Mouse (Mus musculus) heart, embryonic 15.5 days (tissue): ENCODE results near the gene Dapk3. TPM values are rescaled to one million over a fixed set of nuclear protein-coding genes. Genes with fewer than 3 reads are reported as not detected.
"Not testable (repeated sequence)": the region's sequence is repeated elsewhere in the genome, so short reads cannot be mapped to it uniquely, and the experiment has no call there.

ENCODE experiments used
- ATAC-seq: fragments of 200-750 bp; cut with Nextera tagmentation; replicated peaks from 2 replicates; pipeline ENCODE4 v1.8.0; 2017; ENCODE audit warnings: low read depth, moderate TSS enrichment; ENCODE audit not compliant: insufficient number of reproducible peaks, insufficient read depth, low FRiP score
- H3K27ac ChIP-seq: fragments of 300-500 bp; sonication (generic); 2 replicates; pipeline ENCODE4 v1.5.1; 2015; ENCODE audit warnings: mild to moderate bottlenecking, inconsistent platforms
- H3K27me3 ChIP-seq: fragments of 300-500 bp; sonication (generic); 2 replicates; pipeline ENCODE4 v1.6.1; 2015; ENCODE audit warnings: inconsistent platforms
- H3K36me3 ChIP-seq: fragments of 300-500 bp; sonication (generic); 2 replicates; pipeline ENCODE4 v1.6.1; 2015; ENCODE audit warnings: mild to moderate bottlenecking, inconsistent platforms
- H3K4me1 ChIP-seq: fragments of 300-500 bp; sonication (generic); replicated peaks from 2 replicates; pipeline ENCODE4 v1.6.1; 2015; ENCODE audit warnings: inconsistent platforms
- H3K4me2 ChIP-seq: fragments of 300-500 bp; sonication (generic); 2 replicates; pipeline ENCODE4 v1.6.1; 2015; ENCODE audit warnings: inconsistent platforms, mild to moderate bottlenecking, moderate library complexity
- H3K4me3 ChIP-seq: fragments of 300-500 bp; sonication (generic); 2 replicates; pipeline ENCODE4 v1.5.1; 2015; ENCODE audit warnings: mild to moderate bottlenecking, inconsistent platforms
- H3K9ac ChIP-seq: fragments of 300-500 bp; sonication (generic); 2 replicates; pipeline ENCODE4 v1.6.1; 2015; ENCODE audit warnings: mild to moderate bottlenecking, inconsistent platforms
- H3K9me3 ChIP-seq: fragments of 300-500 bp; sonication (generic); replicated peaks from 2 replicates; pipeline ENCODE4 v1.6.1; 2016; ENCODE audit warnings: inconsistent platforms
- WGBS: fragments of 180-500 bp; shearing (Covaris S2); methylation state at CpG from one replicate; pipeline ENCODE4 v1.1.7; 2015; ENCODE audit warnings: mixed read lengths; 5-methylcytosine and 5-hydroxymethylcytosine counted together
- polyA plus RNA-seq: library from polyadenylated mRNA; unstranded; fragments of >200 nt; fragmentation: Nextera tagmentation; extraction: Ambion mirVana; gene quantifications from 2 replicates; pipeline ENCODE4 v1.2.1, GENCODE M21; 2015

The Dapk3 gene
- polyA plus RNA-seq, 1 experiment from 2014 or later, result 38.4 TPM

DNA sequence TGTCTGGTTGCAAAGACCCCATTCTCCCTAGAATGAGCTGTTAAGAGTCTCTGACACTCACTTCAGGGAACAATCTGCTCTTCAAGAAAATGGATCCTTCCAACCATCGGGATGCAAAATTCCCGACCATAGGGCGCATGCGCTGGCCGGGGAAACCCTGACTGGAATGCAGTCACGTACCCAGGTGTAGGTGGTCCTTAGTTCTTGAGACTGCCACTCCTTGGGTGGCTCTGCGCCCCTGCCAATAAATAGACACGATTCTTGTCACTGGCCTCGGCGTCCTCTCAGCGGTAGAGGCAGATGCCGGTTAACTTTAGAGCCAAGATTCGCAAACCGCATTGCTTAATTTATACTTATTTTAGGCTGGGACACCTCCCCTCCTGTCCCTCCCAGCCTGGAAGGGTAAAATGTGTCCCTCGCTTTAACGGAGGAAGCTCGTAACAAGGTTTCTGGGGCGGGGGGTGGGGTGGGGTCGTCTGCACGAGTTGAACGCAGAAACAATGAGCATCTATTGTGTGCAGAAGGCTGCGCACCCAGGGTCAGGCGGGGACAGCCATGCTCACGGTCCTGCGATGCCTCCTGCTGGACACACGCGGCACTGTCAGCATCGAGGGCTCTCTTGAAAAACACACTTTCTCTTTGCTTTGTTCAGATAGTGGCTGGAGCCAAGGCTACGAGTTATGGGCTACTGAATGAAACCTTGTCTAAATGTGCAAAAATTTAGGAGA is 8.0 kb upstream of the Dapk3 start:
- 4% methylated on average over 29 of the region's 29 CpGs for WGBS
- Histone ChIP-seq H3K9ac (no peak overlapping the region), H3K36me3 (peaks cover 24% of the 10 kb centered on the region), H3K27ac (peak overlapping the region; percentile 91), H3K27me3 (no peaks in the 10 kb centered on the region), H3K4me2 (peak overlapping the region; percentile 63), H3K4me1 (peaks cover 57% of the 10 kb centered on the region), H3K9me3 (no peaks in the 10 kb centered on the region), H3K4me3 (peak overlapping the region; percentile 36)
- ATAC-seq, result peak; percentile 29; the same call in 1 of the 2 replicates

DNA sequence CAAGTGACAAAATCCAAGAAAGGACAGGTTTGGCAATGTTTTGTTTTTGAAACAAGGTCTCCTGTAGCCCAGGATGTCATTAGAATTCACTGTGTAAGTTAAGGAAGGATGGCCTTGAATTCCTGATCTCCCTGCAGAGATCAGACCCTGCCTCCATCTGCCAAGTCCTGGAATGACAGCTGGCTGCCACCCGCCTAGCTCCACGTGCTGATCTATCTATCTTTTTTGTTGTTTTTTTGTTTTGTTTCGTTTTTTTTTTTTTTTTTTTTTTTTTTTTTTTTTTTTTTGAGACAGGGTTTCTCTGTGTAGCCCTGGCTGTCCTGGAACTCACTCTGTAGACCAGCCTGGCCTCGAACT is 7.5 kb upstream of the Dapk3 start:
- H3K9ac ChIP-seq, result not testable (repeated sequence)
- H3K4me3 ChIP-seq, result peak overlapping the region; percentile 36

DNA sequence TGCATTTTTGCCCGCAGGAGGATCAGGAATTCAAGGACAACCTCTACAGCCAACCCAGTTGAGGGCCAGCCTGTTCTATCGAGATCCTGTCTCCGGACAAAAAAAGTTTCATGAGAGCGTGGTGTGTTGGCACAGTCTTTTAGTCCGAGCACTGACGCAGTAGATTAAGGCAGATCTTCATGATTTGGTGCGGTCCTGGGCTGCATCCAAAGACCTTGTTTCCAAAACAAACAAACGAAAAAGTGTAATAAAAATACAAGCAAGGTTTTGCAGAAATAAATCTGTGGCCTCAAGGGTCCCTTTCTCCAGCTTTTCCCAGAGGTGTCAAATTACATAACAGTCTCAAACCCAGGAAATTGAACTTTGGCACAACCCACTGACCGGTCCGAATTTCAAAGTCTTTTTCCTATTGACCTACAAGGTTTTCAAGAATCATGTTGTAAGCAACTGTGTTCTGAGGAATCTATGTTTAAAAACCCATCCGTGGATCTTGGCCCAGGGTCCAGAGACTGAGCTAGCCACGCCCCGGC is 6.8 kb upstream of the Dapk3 start:
- Histone ChIP-seq H3K27me3 (no peaks in the 10 kb centered on the region), H3K4me1 (peaks cover 67% of the 10 kb centered on the region), H3K27ac (peak overlapping the region; percentile 91), H3K9me3 (no peaks in the 10 kb centered on the region), H3K36me3 (peaks cover 36% of the 10 kb centered on the region), H3K9ac (peak overlapping the region; percentile 39; the same call in 1 of the 2 replicates), H3K4me3 (peak overlapping the region; percentile 95), H3K4me2 (peak overlapping the region; percentile 84)
- peak; percentile 2; the same call in 1 of the 2 replicates for ATAC-seq
- WGBS, result 4% methylated on average over 13 of the region's 13 CpGs

More for the DNA sequence above, 7.5 kb upstream of the Dapk3 start:
- H3K27ac ChIP-seq, result peak overlapping the region; percentile 91
- ATAC-seq, H3K27me3 ChIP-seq, H3K9me3 ChIP-seq: not testable (repeated sequence)
- H3K4me1 ChIP-seq, result peaks cover 62% of the 10 kb centered on the region
- 14% methylated on average over 4 of the region's 4 CpGs for WGBS
- peak overlapping the region; percentile 63 for H3K4me2 ChIP-seq
- peaks cover 29% of the 10 kb centered on the region for H3K36me3 ChIP-seq

- peak within 1 kb of the TSS; percentile 95 for H3K4me3 ChIP-seq
- WGBS, result under 1% methylated on average over 77 of the region's 77 CpGs
These were observed 6.1 kb upstream of the Dapk3 start, which contains the start of gene Eef2 for GRCm38 (mm10) chr10:81176466-81177271. Gene Eef2, plus strand, starts transcription at chr10:81176631.

DNA sequence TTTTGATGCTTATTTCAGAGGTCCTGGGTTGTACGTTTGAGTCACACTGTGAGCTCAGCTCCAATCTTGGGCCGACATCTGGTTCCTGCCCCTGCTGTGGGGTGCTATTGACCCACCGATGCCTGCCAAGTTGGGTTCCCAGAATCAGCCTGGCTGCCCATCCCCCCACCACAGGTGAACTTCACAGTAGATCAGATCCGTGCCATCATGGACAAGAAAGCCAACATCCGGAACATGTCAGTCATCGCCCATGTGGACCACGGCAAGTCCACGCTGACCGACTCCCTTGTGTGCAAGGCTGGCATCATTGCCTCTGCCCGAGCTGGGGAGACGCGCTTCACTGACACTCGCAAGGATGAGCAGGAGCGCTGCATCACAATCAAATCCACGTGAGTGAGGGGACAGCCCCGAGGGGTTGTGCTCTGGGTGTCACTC is 5.3 kb upstream of the Dapk3 start:
- H3K4me2 ChIP-seq, result peak overlapping the region; percentile 84
- H3K9me3 ChIP-seq, result no peaks in the 10 kb centered on the region
- no peak for ATAC-seq
- H3K9ac ChIP-seq, result peak overlapping the region; percentile 97
- H3K27ac ChIP-seq, result peak overlapping the region; percentile 91
- peaks cover 50% of the 10 kb centered on the region for H3K36me3 ChIP-seq
- H3K4me3 ChIP-seq, result peak overlapping the region; percentile 95
- no peaks in the 10 kb centered on the region for H3K27me3 ChIP-seq
- 6% methylated on average over 16 of the region's 16 CpGs for WGBS
- H3K4me1 ChIP-seq, result peaks cover 81% of the 10 kb centered on the region

More at GRCm38 (mm10) chr10:81176466-81177271, 6.1 kb upstream of the Dapk3 start, which contains the start of gene Eef2:
- H3K4me2 ChIP-seq, result peak within 1 kb of the TSS; percentile 84
- peaks cover 43% of the 10 kb centered on the region for H3K36me3 ChIP-seq
- peak; percentile 80 for ATAC-seq
- H3K27me3 ChIP-seq, result no peaks in the 10 kb centered on the region
- H3K27ac ChIP-seq, result peak within 1 kb of the TSS; percentile 91
- H3K9ac ChIP-seq, result peak within 1 kb of the TSS; percentile 97
- no peaks in the 10 kb centered on the region for H3K9me3 ChIP-seq
- H3K4me1 ChIP-seq, result peaks cover 74% of the 10 kb centered on the region

GRCm38 (mm10) chr10:81177958-81178712 is 4.7 kb upstream of the Dapk3 start:
- Histone ChIP-seq H3K4me2 (peak overlapping the region; percentile 84), H3K9me3 (no peaks in the 10 kb centered on the region), H3K27me3 (no peaks in the 10 kb centered on the region), H3K27ac (peak overlapping the region; percentile 91), H3K9ac (peak overlapping the region; percentile 97), H3K4me1 (peaks cover 77% of the 10 kb centered on the region), H3K36me3 (peaks cover 50% of the 10 kb centered on the region), H3K4me3 (peak overlapping the region; percentile 95)
- 52% methylated on average over 14 of the region's 14 CpGs for WGBS
- no peak for ATAC-seq

DNA sequence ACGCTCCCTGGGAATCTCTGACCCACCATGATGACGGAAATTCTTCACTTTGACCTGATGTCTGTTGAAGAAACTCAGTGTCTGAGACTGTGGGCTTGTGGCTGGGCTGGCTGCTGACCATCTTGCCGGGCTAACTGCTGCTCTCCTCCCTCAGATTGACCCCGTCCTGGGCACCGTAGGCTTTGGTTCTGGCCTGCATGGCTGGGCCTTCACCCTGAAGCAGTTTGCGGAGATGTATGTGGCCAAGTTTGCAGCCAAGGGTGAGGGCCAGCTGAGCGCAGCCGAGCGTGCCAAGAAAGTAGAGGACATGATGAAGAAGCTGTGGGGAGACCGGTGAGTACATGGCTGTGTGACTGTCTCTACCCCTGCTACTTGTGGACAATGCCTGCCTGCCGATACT is 3.9 kb upstream of the Dapk3 start:
- H3K36me3 ChIP-seq, result peaks cover 52% of the 10 kb centered on the region
- H3K4me3 ChIP-seq, result peak overlapping the region; percentile 95; the same call in 1 of the 2 replicates
- no peaks in the 10 kb centered on the region for H3K27me3 ChIP-seq
- H3K4me1 ChIP-seq, result peaks cover 75% of the 10 kb centered on the region
- no peak for ATAC-seq
- peak overlapping the region; percentile 14; the same call in 1 of the 2 replicates for H3K27ac ChIP-seq
- 90% methylated on average over 11 of the region's 11 CpGs for WGBS
- H3K9ac ChIP-seq, result no peak overlapping the region
- H3K9me3 ChIP-seq, result no peaks in the 10 kb centered on the region
- H3K4me2 ChIP-seq, result no peak overlapping the region

DNA sequence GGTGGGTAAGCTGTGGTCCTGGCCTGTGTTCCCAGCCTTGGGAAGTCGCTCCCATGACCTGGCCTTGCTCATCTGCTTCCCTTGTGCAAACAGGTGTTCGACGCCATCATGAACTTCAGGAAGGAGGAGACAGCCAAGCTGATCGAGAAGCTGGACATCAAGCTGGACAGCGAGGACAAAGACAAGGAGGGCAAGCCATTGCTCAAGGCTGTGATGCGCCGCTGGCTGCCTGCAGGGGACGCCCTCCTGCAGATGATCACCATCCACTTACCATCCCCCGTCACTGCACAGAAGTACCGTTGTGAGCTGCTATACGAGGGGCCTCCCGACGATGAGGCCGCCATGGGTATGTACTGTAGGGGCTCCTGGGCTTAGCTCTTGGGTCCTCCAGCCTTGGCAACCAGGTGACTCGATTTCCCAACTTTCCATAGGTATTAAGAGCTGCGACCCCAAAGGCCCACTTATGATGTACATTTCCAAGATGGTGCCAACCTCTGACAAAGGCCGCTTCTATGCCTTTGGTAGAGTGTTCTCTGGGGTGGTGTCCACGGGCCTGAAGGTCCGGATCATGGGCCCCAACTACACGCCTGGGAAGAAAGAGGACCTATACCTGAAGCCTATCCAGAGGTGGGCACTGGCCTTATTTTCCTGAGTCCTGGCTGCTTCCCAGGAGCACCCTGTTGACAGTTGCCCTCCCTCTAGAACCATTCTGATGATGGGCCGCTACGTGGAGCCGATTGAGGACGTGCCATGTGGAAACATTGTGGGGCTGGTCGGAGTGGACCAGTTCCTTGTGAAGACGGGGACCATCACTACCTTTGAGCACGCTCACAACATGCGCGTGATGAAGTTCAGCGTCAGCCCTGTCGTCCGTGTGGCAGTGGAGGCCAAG is 3.1 kb upstream of the Dapk3 start:
- ATAC-seq, result no peak
- peaks cover 75% of the 10 kb centered on the region for H3K4me1 ChIP-seq
- 0 out of 2 replicates have a peak overlapping the region, but pooled peaks have one; percentile 11 for H3K9ac ChIP-seq
- H3K4me2 ChIP-seq, result no peak overlapping the region
- 89% methylated on average over 32 of the region's 32 CpGs for WGBS
- peak overlapping the region; percentile 16; the same call in 1 of the 2 replicates for H3K27ac ChIP-seq
- H3K9me3 ChIP-seq, result no peaks in the 10 kb centered on the region
- H3K36me3 ChIP-seq, result peaks cover 57% of the 10 kb centered on the region
- H3K27me3 ChIP-seq, result no peaks in the 10 kb centered on the region
- H3K4me3 ChIP-seq, result no peak overlapping the region

DNA sequence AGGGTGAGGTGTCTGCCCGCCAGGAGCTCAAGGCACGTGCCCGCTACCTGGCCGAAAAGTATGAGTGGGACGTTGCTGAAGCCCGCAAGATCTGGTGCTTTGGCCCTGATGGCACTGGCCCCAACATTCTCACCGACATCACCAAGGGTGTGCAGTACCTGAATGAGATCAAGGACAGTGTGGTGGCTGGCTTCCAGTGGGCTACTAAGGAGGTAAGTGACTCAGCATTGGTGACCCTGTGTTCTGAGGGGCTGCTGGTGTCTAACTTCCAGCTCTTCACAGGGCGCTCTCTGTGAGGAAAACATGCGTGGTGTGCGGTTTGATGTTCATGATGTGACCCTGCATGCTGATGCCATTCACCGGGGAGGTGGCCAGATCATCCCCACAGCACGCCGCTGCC is 1.9 kb upstream of the Dapk3 start:
- 0 out of 2 replicates have a peak overlapping the region, but pooled peaks have one; percentile 16 for H3K27ac ChIP-seq
- H3K9ac ChIP-seq, result no peak overlapping the region
- H3K4me3 ChIP-seq, result no peak overlapping the region
- H3K27me3 ChIP-seq, result no peaks in the 10 kb centered on the region
- ATAC-seq, result no peak
- H3K4me1 ChIP-seq, result peaks cover 70% of the 10 kb centered on the region
- H3K36me3 ChIP-seq, result peaks cover 62% of the 10 kb centered on the region
- 92% methylated on average over 13 of the region's 13 CpGs for WGBS
- H3K4me2 ChIP-seq, result no peak overlapping the region
- no peaks in the 10 kb centered on the region for H3K9me3 ChIP-seq

- ATAC-seq, result not testable (repeated sequence)
These were observed 945 bp upstream of the Dapk3 start for GRCm38 (mm10) chr10:81181860-81182259.

More at GRCm38 (mm10) chr10:81181860-81182259, 945 bp upstream of the Dapk3 start:
- H3K4me1 ChIP-seq, result peaks cover 69% of the 10 kb centered on the region
- H3K4me2 ChIP-seq, H3K9me3 ChIP-seq, H3K27me3 ChIP-seq, H3K4me3 ChIP-seq, H3K9ac ChIP-seq: not testable (repeated sequence)
- WGBS, result 74% methylated on average over 12 of the region's 12 CpGs
- H3K36me3 ChIP-seq, result peaks cover 68% of the 10 kb centered on the region
- peak overlapping the region; percentile 95 for H3K27ac ChIP-seq
